Mouse (Mus musculus) liver, embryonic 14.5 days (tissue): ENCODE results near the gene Ankrd55.

Experiments used
- CTCF ChIP-seq: IDR thresholded peaks from 2 replicates; pipeline ENCODE4 v1.5.1; 2016; ENCODE audit warnings: antibody characterized with exemption, low read depth, control low read depth
- EP300 ChIP-seq: IDR thresholded peaks from 2 replicates; pipeline ENCODE4 v1.6.1; 2016; ENCODE audit warnings: antibody characterized with exemption, low read depth

DNA sequence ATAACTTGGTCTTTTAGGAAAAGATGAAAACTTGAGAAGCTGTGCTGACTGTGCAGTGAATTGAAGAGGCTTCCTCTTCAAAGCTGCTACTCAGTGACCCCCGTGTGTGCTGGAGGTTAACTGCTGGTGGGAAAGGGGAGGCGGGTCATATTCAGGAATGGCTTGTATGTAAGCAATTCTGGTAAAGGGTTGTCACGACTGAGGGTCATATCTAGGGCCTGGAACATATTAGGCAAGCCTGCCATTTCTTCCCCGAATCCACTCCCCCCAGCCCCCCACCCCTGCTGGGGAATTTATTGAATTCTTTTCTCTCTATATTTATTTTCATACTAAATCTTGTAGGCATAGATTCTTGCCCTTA is 128.9 kb downstream of the Ankrd55 start:
- TF ChIP-seq CTCF = no peak
- no peak for TF ChIP-seq EP300
